Mouse (Mus musculus): ENCODE results near the gene Sema3e.

The Sema3e gene

DNA sequence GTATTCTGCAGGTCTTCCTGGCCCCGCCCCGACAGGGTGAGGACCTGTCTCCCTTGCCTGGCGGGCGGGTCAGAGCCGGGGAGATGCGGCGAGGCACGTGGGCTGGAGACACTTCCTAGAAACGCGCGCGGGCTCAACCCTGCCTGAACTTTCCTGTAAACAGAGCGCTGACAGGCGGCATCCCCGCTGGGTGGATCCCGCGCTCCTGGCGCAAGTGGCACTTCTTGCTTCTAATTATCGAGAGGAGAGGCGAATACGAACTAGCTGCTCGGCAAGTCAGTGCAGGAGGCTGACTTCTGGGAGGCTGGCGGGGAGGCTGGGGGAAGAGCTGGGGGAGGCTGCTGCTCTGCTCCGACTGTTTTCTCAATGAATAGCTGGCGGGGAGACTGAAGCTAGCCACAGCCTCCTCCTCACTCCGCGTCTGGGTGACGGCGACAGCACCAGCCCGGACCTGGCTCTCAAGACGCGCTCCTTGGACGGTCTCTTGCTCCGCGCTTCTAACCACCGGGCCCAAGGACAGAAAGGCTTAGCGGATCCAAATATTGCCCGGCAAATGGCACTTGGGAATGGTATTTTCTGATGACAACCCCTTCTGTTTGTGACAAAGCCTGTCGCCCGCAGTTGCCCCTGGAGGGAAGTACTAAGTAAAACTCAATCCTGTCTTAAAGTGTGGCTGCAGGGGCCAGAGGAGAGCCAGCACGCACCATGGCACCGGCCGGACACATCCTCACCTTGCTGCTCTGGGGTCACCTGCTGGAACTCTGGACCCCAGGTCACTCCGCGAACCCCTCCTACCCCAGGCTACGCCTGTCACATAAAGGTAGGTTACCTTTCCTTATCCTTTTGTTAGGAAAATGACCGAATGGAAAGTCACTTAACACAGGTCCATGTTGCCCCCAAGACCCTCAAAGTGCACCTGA, at the start of gene Sema3e:
Sema3e (plus strand) TSS at position 72 of the 920 bp plus-strand sequence.
- DNase-seq = no peak

DNA sequence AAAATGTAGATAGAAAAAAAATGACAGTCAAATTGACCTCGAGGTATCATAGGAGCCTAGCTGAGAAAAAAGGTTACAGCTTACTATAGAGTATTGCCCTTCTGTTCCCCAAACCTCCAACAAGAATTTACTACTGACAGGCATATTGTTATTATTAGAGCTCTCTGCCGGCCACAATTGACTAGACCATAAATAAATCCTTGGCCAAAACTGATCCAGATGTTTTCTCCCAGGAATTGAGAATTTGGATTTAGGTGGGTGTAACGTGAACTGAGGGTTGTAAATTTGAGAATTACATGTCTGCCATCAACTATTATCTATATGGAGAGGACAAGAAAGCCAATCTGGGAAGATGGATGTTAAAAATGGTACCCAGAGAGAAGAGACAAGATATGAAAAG, 47.5 kb upstream of the Sema3e start:
- no peak for DNase-seq

DNA sequence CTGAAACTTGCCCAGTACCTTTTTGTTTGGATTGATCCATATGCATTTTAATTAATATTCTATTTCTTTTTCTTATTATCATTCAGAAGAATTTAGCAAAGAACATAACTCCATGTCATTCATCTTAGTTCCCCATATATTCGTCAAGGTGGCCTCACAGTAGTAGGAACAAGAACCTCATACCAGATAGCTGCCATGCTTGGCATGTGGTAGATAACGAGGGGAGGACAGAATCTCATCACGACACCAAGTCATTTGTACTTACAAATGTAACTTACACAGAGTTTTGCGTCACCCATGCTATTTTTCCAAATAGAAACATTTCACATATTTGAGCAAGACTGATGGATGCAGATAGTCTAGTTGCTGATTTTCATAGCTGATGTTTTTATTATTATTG, 45.9 kb upstream of the Sema3e start:
- DNase-seq = no peak

DNA sequence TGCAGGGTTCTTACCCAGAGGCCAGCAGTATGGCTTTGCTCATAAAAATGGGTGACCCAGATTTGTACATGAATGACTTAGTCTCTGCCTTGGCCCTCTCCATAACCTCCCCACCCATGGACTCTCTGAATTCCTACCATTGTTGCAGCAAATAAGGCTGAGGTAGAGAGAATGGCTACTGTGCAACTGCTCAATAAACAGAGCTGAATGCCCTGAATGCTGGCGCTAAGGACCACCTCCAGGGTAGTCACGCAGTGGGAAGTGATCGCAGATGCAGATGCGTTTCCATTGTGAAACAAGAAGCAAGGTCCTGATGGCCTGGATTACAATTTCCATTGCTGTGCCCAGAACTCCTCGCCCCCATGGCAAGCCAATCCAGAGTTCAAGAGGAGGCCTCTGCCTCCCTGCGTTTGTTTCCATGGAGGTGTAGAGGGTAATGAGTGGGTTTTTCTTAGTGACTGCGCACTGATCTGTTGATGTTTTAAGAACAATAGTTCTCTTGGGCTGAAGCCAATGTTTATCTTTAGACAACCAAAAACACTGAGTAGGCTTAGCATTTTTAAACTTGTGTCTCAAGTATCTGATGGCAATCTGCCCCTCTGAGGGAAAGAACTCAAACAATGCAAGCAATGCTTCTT, 42.5 kb upstream of the Sema3e start:
- no peak for DNase-seq

DNA sequence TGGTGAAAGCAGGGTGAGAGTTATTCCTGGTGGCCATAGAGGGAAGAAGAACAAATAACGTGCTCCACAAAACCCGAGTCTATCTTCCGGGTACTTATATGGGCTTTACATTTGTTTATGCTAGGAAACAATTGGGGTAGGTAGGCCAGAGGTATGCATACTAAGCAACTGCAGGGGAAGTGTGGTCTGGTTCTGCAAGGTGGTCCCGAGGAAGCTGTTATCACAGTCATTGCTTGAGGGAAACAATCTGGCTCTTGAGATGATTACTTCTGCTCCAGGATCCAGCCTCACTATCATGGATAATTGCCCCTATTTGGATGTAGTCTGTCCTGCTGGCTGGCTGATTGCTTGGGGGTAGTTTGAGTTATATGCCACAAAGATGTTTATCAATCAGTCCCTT, 41.5 kb upstream of the Sema3e start:
- DNase-seq = no peak

DNA sequence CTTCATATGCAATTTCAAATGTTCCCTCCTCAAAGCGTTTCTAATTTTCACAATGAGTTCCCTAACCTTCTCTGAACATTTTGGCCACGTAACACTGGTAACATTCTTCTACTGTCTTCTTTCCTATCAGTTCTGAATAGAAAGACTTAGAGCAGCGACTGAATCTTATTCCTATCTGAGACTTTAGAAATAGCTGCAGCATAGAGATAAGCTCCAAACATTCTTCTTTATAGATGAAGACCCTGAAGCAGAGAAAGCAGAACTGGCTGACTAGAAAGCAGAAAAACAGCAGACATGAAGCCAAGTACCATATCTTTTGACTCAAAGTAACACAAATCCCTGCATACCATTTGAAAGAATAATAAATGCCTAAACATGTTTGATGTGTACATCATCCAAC, 39.4 kb upstream of the Sema3e start:
- no peak for DNase-seq

DNA sequence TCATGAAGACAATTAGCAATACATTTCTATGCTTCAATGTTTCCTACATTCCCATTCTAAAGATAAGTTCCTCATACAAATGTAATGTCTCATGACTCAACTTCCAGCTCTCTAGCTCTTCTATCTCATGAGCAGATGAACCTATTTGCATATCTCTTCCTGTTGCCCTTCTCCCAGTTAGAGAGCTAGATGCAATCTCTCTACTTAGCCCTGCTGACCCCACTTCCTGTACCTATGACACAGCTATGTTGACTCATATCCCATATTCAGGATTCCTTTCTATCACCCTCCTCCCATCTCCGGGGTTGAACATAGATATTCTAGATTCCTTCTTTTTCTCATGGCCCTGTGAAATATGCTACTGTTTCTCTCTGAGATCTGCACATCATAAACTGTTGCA, 38.0 kb upstream of the Sema3e start:
- no peak for DNase-seq

DNA sequence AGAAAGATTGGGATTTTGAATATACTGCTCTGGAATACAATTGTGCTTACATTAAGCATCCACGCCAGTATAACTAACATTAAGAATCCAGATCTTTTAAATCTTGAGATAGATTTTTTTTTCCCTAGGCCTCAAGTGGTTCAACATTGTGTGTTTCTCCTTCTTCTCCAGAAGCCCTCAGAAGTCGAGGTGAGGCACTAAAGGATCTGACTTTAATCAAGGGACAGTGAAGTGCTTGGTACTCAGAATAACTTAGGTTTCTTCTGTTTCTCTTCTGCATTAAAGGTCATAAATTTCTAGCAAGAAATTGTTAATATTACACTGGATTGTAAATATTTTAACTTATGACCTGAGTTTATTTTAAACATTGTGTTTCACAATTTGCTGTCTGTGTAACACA, 37.1 kb upstream of the Sema3e start:
- no peak for DNase-seq

DNA sequence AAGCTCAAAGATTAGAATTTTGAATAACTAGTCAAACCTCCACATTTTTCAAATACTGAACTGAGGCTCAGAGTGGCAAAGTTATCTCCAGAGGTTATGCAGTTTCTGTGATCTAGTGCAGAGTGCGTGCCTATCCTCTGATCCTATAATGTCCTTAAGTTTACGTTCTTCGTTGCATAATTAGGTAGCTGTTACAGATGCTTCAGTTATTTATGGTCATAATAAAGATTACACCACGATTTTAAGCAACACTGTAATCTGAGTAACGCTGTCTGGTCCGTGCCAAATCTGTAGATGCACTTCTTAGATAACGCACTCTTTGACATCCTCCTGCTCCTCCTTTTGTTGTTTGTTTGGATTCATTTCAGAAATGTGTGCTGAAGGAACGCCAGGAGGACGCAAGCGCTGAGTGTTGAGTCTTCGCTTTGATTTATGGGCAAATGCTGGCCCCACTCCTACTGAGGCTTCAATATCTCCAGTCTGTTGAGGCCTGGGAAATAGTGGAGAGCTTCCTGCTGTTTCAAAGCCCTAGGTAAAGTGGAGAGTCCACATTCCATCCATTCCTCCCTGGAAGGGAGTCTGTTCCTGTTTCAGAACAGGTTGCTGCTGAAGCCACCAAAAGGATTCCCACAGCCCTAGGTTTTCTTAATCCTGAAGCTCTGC, 32.2 kb upstream of the Sema3e start:
- no peak for DNase-seq

DNA sequence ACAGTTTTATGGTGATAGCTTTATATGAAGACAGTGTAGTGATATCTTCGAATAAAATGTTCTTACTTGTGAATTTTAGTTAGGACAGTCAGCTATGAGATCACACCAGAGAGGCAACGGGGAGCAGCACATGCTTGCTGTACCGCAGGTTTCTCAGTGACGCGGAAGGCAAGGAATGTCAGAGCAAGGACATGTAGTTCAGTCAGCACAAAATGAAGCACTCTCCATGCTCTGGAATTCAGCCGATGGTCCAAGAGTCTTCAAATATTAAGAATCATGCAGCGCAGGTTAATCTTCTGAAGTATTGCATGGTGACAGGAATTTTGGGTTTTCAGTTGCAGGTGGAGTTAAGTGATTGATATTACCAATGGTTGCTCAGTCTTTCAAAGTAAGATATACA, 3.3 kb downstream of the Sema3e start:
- no peak for DNase-seq

DNA sequence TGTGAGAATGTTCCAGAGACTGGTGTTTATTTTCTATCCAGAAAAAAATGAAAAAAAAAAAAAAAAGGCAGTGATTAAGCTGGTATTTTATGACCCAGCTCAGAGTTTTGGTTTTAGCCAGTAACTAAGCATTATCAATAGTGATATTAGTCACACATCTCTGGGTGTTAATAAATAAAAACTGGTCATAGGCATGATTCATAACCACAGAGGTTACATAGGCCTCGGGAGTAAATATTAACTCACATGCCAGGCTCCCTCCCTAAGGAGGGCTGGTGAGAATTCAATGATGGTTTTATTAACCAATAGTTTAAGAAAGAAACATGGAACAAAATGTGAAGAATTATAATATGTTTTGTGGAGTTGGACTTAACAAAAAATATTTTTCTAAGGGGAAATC, 5.7 kb downstream of the Sema3e start:
- DNase-seq = no peak

DNA sequence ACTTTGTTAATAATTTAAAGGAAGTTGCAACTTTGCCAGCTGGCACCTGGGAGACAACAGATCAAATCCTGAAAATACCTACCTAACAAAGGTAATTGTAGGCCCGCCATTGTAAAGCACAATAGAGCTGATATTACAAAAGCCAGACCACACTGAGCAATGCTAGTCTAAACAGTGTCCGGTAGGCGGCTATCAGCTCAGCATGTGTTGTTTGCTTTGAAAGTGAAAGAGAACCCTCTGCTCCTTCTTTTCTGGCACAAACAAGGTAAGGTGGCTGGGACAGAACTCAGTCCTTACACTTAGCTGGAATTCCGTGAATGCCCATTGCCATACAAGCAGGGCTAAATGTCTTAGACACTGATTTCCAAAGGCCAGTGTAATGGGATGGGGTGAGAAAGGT, 7.0 kb downstream of the Sema3e start:
- DNase-seq = no peak

DNA sequence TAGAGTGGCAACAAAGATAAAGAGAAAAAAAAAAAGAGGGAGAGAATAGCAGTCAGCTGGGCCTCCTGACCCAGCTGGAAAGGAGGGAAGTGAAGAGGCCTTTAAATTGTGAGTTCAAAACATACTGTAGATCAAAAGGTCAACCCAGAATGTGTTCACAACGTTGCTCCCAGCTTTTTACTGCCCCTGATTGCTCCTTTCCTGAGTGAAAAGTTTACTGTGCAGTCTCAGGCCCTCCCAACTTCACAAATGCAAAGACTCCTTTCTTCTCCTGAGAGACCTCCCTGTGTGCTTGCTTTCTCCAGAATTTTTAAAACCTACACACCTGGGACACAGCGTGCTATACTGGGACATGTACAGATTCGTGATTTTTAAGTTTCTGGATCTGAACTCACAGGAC, 8.2 kb downstream of the Sema3e start:
- no peak for DNase-seq

DNA sequence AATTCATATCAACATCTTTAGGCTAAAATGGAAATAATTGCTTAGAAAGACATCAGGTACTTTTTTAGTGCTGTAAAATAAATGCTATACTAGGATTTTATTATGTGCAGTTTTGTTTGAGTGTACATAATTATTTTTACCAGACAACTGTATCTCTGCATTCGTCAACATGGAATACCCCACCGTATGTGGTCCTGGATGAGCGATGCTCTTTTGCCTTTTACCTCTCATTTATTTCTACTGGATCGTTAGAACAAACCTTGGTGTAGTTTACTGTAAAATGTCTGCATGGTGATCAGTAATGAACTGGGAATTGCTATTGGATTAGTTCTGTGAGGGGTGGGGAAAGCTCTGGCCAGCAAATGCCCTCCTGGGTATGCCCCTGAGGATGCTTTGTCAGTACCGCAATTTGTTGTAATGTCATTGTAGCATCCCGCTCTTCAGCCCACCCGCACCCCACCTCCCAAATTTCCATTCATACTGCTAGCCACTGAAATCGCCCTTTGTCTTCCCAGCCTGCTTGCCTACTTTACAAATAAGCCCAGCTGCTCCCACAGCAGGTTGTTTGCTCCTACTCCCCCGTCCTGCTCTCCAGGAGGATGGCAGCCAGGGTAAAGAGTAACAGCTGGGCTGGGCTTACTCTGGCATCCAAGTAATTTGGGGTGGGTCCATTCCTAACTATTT, 13.9 kb downstream of the Sema3e start:
- no peak for DNase-seq

DNA sequence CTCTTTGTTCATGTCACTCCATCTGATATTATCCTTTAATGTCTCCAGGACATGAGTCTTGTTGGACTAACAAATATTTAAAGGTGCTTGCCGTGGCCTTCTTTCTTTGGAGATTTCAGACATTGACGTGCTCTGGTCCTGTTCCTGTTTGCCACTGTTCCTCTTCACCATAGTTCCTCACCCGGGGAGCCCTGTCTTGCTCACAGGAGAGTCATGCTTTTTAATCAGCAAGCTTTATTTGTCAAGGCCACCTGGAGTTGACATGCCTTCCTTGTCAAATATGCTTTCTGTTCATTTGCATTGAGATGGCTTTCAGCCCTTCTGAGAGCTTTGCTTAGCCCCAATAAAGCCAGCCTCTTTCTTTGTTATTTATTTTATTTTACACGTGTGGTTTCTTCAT, 15.1 kb downstream of the Sema3e start:
- DNase-seq = no peak

DNA sequence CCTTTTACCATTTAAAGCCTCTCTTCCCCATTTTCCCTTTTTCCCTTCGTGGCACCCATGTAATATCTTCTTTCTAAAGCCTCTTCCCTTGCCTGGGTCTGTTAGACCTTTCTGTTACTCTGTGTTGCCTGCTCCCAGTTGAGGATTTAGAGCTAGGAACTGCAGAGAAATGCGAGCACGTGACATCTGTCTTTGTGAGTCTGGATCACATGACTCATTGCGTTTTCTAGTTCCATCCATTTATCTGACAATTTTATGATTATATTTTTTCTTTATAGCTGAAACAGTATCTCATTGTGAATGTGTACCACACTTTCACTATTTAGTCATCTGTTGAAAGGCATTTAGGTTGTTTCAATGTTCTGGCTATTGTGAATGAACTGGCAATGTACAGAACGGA, 18.0 kb downstream of the Sema3e start:
- DNase-seq = no peak

DNA sequence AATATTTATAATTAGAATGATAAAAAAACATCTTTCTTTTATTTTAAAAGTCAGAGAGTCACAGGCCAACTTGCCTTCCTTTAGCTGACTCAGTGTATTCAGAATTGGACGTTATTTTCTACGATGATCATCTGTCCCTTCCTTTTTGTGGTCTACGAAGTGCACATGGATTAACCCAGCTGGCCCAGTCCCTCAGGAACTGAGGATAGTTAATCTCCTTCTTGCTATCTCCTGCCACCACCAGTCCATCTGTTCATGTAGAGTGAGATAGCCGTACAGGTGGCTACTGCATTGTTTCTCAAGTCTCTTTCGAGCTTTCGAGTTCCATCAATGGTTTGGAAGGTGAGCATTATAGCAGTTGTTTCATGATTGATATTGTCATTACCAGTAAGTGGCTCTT, 18.9 kb downstream of the Sema3e start:
- no peak for DNase-seq

DNA sequence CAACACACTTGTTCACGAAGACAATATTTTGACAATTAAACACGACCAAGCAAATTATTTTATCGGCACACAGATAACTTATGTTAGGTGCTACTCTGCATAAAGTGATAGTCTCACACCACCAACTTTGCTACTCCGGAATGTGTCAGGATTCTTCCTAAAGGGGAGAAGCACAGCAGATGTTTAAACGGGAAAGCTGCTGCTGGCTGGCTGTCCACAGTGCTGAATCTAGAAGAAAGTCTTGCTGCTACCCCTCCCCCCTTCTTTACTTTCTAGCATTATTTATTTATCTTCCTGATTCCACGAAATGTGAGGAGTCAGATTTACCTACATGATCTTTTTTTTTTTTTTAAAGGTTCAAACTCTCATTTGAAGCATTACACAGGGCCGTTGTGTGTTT, 23.6 kb downstream of the Sema3e start:
- DNase-seq = no peak

DNA sequence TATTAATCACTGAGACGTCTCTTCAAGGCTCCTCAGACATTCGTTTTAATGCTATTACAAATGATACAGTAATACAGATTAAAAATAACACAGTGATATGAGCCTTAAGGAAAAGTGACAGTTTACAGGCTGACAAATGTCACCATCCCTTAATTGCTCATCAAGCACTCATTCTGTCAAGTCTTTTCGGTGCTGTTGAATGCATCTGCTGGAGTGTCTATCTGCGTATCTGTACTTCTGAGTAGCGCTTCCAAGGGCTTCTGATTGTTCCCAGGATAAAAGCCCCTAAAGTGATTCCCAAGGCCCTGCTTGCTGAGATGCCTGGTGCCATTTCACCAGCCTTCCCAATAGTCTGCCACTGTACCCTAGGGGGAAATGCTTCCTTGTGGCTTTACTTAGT, 29.4 kb downstream of the Sema3e start:
- no peak for DNase-seq

DNA sequence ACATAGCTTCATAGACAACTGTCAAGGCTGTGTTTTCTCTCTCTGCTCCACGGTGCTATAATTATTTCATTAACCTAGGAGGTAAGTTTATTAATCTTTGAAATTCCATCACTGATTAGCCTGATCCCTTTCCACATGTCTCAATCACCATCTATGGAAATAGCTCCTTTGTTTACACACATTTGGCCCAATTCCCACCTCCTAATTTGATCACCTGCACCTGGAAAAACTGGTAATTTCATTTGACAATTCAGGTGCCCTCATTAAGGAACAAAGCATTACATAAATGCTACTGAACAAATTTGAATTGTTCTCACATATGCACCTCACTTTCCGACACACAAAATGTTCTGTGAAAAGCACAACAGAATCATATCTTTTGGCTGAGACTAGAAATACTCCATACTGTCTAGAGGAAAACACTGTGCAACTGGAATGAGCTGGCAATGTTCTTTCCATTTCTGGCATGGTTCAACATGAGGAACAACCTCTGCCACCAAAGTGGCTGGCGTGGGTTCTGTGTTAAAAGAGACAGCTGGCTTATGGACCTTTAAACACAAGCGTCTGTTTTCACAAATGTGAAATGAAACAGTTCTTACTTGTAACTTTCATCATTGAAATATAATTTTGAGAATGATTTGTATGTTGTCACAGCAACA, 34.9 kb downstream of the Sema3e start:
- DNase-seq = no peak

DNA sequence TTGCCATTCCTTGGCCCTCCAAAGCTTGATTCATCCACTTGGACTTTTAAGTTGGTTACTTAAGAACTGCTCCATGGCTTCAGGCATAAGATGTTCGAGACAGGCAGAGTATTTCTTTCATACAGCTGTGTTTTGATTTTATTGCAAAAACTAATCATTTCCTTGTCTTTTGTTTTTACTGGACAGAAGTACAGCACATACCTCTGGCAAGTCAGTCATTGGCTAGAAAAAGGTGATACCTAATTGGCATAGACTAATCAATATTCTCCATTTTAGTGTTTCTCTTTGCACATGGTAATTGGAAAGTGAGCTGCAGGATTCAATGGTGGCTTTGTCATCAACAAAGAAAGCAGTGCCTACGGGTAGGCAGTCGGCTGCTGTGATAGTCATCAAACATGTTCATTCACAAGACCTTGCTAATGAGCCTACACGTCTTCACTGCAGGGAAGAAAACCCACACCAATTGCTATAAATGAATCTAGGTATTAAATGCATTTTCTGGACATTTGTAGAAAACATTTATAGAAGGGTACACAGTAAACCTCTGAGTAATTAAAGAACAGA, 37.9 kb downstream of the Sema3e start:
- no peak for DNase-seq

DNA sequence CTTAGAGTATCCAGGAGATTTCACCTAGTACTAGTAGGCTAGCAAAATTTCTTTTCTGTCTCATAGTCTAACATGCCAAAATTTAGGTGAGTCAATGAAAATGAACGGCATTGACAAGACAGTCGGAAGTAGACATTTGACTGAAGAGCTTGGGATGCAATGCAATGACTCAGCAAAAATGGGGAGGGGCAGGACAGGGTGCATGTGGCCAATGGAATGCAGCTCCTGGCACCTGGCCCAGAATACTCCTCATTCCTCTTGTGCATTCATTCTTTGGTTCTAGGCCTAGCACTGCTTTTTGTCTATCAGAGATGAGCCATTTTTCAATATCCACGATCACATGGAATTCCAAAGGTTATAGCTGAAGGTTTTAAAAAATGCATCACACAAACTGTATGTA, 48.1 kb downstream of the Sema3e start:
- DNase-seq = no peak

DNA sequence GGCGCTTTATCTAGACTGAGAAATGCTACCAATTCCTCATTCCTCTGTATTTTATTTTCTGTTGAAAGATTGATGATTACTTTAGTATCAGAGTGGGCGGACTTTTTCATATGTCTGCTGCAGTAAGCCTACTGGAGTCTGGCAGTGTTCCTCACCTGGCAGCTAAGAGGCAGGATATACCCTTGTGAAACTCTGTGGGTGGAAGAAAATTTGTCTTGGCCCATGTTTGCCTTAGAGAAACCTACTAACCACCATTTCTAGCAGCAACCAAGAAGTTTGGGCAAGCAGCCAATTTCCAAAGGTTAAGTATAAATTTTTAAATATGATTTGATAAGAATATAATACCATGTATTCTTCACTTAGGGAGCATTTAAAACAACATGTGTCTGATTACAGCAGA, 63.0 kb downstream of the Sema3e start:
- no peak for DNase-seq
